Mouse (Mus musculus): ENCODE data around the gene Tmprss9.

DNA sequence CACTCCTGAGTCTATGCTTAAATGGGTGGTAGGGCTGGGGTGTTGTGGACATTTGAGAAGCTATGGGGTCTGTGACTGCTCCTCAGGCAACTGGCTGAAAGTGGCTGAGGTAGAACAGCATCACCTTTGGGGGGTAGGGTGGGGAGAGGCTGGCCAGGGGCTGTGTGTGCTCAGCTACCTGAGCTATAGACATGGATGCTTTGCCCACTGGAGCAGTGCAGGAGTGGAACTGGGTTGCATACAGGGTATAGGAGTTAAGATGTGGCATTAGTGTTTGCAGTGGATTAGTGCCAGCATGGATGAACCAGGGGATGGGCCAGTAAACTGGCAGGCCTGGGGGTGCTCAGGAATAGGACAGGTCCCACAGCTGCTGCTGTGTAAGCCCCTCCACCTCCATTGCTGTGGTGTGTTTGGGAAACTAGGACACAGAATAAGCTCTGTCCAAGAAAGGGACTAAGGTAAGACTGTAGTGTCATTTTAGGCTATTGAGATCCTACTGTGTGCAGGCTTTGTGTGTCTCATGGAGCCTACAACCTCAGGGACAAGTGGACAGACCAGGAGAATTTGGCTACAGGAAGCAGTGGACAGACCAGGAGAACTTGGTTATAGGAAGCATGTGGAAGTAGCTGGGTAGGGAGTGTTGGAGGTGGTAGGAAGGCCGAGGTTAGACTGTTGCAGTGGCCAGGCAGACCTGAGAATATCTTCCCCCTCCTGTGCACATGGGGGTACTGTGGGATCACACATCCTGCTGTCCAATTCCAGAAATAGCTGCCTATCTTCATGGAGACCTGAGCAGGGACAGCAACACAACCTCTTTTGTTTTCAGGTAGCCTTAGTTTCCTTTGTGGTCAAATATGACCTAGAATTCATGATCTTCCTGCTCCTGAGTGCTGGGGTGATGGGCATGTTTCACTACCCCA is 42.0 kb upstream of the Tmprss9 start:
- TF ChIP-seq CTCF (conservative IDR thresholded peaks at IDR 0.05; ENCODE audit: low read length) (no peak), POU5F1 (IDR thresholded peaks at IDR 0.05; ENCODE audit: borderline replicate concordance, low read length) (no peak), NANOG (IDR thresholded peaks at IDR 0.05; ENCODE audit: borderline replicate concordance, low read length) (no peak)
